Mouse (Mus musculus) liver, embryonic 11.5 days (tissue): ENCODE measurements around the gene Scarb2. TPM values are rescaled to one million over a fixed set of nuclear protein-coding genes. Genes with fewer than 3 reads are reported as not detected.

Experiments
- ATAC-seq: fragments of 200-750 bp; cut with Nextera tagmentation; replicated peaks from 2 replicates; pipeline ENCODE4 v1.8.0; 2017; ENCODE audit warnings: moderate number of reproducible peaks, mild to moderate bottlenecking, moderate TSS enrichment, moderate library complexity; ENCODE audit not compliant: low FRiP score
- DNase-seq: peaks from one replicate; pipeline ENCODE4 v3.0.0-alpha.2; 2017; ENCODE audit warnings: low spot score
- H3K27ac ChIP-seq: fragments of 300-500 bp; sonication (generic); 2 replicates; pipeline ENCODE4 v1.5.1; 2014; ENCODE audit warnings: mild to moderate bottlenecking, low read depth, low read length, control low read depth
- H3K27me3 ChIP-seq: fragments of 300-500 bp; sonication (generic); replicated peaks from 2 replicates; pipeline ENCODE4 v1.6.1; 2014; ENCODE audit warnings: low read length, mixed read lengths; ENCODE audit not compliant: control insufficient read depth, insufficient read depth
- H3K36me3 ChIP-seq: fragments of 300-500 bp; sonication (generic); 2 replicates; pipeline ENCODE4 v1.6.1; 2014; ENCODE audit warnings: mild to moderate bottlenecking, low read length, moderate library complexity, mixed read lengths; ENCODE audit not compliant: control insufficient read depth, insufficient read depth
- H3K4me1 ChIP-seq: fragments of 300-500 bp; sonication (generic); replicated peaks from 2 replicates; pipeline ENCODE4 v1.6.1; 2014; ENCODE audit warnings: low read length, mixed read lengths; ENCODE audit not compliant: control insufficient read depth, insufficient read depth
- H3K4me2 ChIP-seq: fragments of 300-500 bp; sonication (generic); 2 replicates; pipeline ENCODE4 v1.6.1; 2014; ENCODE audit warnings: mild to moderate bottlenecking, control low read depth, moderate library complexity
- H3K4me3 ChIP-seq: fragments of 300-500 bp; sonication (generic); 2 replicates; pipeline ENCODE4 v1.5.1; 2014; ENCODE audit warnings: low read depth, low read length, control low read depth
- H3K9ac ChIP-seq: fragments of 300-500 bp; sonication (generic); 2 replicates; pipeline ENCODE4 v1.6.1; 2014; ENCODE audit warnings: low read depth, low read length, control low read depth
- H3K9me3 ChIP-seq: fragments of 300-500 bp; sonication (generic); 2 replicates; pipeline ENCODE4 v1.6.1; 2016; ENCODE audit warnings: low read length, inconsistent platforms, mixed read lengths; ENCODE audit not compliant: control insufficient read depth
- WGBS: fragments of 180-500 bp; shearing (Covaris S2); extraction: QIAGEN DNeasy Blood & Tissue Kit; methylation state at CpG from one replicate; pipeline ENCODE4 v1.1.7; 2014; 5-methylcytosine and 5-hydroxymethylcytosine counted together
- polyA plus RNA-seq: library from polyadenylated mRNA; unstranded; fragments of >200 nt; fragmentation: Nextera tagmentation; extraction: Ambion mirVana; gene quantifications from 2 replicates; pipeline ENCODE4 v1.2.1, GENCODE M21; 2014

The Scarb2 gene
- polyA plus RNA-seq, 1 experiment from 2014 or later = 7.0 TPM

DNA sequence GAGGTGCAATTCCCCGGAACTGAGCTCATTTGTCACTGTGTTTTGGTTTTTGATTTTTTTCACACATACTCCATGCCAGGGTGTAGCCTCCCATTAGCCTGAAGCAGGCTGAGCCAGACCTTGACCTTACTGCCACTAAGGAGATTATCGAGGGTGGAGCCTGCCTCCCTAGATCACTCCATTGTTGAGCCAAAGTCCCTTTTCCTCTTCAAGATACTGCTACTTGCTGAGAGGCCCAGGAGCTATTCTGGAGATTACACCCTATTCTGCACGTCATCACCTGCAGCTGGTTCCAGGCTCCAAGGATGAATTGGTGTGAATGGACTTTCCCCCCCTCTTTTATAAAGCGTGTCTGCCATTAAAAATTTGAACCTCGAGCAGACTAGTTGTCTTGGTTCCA is 5.4 kb upstream of the Scarb2 start:
- no peak overlapping the region for H3K4me2 ChIP-seq
- H3K4me1 ChIP-seq = no peaks in the 10 kb centered on the region
- H3K27ac ChIP-seq = no peak overlapping the region
- H3K4me3 ChIP-seq = no peak overlapping the region
- H3K27me3 ChIP-seq = no peaks in the 10 kb centered on the region
- H3K36me3 ChIP-seq = no peaks in the 10 kb centered on the region
- 90% methylated on average over 5 of the region's 5 CpGs for WGBS
- no peak overlapping the region for H3K9ac ChIP-seq
- ATAC-seq (no peak), DNase-seq (no peak)
- no peaks in the 10 kb centered on the region for H3K9me3 ChIP-seq

DNA sequence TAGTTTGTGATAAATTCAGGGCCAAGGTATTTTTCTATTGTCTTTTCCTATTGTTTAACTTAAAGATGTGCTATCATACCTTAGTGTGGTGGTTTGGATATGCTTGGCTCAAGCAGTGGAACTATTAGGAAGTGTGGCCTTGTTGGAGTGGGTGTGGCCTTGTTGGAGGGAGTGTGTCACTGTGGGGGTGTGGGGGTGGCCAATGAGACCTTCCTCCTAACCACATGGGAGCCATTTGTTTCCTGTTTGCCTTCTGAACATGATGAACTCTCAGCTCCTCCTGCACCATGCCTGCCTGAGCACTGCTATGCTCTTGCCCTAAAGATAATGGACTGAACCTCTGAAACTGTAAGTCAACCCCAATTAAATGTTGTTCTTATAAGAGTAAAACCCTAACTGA is 4.6 kb upstream of the Scarb2 start:
- H3K4me3 ChIP-seq = no peak overlapping the region
- H3K9me3 ChIP-seq = no peaks in the 10 kb centered on the region
- no peak for ATAC-seq
- DNase-seq = no peak
- no peak overlapping the region for H3K9ac ChIP-seq
- H3K4me1 ChIP-seq = peaks cover 2% of the 10 kb centered on the region
- H3K27me3 ChIP-seq = no peaks in the 10 kb centered on the region
- no peak overlapping the region for H3K27ac ChIP-seq
- H3K4me2 ChIP-seq = no peak overlapping the region
- H3K36me3 ChIP-seq = no peaks in the 10 kb centered on the region

DNA sequence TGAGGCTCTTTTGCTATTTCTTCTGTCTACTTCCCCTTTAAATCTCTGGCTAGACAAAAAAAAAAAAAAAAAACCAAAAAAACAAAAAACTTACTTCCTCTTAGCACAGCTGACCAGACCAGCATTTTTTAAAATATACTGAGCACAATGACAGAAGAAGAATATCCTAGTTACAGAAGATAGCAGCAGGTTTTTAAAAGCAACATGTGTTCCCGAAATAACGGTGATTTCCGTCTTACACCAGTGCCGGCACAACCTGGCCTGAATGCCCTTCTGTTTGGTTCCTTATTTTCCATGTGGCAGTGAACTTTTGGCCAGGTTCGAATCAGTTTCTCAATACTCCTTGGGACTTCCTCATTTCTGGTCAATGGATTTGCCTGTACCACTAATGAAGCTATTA is 2.2 kb upstream of the Scarb2 start:
- Histone ChIP-seq H3K27ac (no peak overlapping the region), H3K4me3 (no peak overlapping the region), H3K4me1 (peaks cover 8% of the 10 kb centered on the region), H3K36me3 (no peaks in the 10 kb centered on the region), H3K9me3 (no peaks in the 10 kb centered on the region), H3K9ac (no peak overlapping the region), H3K27me3 (no peaks in the 10 kb centered on the region), H3K4me2 (no peak overlapping the region)
- ATAC-seq = no peak
- WGBS = 57% methylated on average over 5 of the region's 5 CpGs
- no peak for DNase-seq

DNA sequence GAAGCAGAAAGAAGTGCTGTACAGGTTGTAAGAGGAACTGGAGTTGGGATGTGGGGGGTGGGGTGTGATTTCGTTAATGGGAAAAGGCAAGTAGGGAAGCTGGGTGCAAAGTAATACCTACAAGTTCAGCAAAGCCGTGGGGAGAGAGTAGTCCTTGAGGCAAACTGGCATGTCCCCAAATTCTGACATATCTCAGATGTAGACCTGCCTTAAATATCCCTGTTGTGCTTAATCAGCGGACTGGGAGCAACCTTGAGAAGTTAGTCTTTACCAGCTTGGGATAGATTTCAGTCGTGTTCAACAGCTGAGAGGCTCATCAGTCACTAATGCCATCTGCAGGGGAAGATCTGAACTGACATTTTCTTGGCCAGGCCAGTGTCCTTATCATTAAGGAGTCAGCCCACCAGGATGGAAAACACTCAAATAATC is 318 bp downstream of the Scarb2 start:
- DNase-seq = no peak
- Histone ChIP-seq H3K4me3 (peak overlapping the region; percentile 60), H3K27ac (no peak overlapping the region), H3K9ac (peak overlapping the region; percentile 59), H3K36me3 (no peaks in the 10 kb centered on the region), H3K9me3 (no peaks in the 10 kb centered on the region), H3K27me3 (no peaks in the 10 kb centered on the region), H3K4me1 (peaks cover 11% of the 10 kb centered on the region), H3K4me2 (peak overlapping the region; percentile 87)
- WGBS = 33% methylated on average over 4 of the region's 4 CpGs
- ATAC-seq = no peak; the same call in 1 of the 2 replicates

DNA sequence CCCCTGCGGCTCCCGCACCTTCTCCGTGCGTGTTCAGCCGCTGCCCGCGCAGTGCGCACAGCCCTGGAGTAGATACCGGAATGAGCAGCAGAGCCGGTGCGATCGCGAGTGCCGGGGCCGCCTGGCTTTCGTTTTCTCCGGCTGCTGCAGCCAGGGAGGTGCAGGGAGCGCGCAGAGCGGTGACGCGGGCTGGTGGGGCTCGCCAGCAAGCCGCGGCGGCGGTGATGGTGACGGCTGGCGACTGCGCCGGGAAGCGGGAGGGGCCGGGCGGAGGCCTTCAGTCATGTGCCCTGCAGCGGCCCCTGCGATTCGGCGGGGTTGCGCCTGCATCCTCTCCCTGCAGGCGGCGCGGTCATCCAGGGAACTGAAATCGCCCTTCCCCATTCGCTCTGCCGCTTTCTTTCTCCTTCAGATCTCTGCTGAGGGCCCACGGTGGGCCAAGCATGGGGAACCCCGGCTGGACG is 1.2 kb downstream of the Scarb2 start:
- Histone ChIP-seq H3K4me1 (peaks cover 11% of the 10 kb centered on the region), H3K9ac (peak overlapping the region; percentile 68), H3K36me3 (no peaks in the 10 kb centered on the region), H3K9me3 (no peaks in the 10 kb centered on the region), H3K27me3 (no peaks in the 10 kb centered on the region), H3K4me2 (peak overlapping the region; percentile 87), H3K27ac (peak overlapping the region; percentile 44), H3K4me3 (peak overlapping the region; percentile 60)
- DNase-seq = peak; percentile 89
- ATAC-seq = peak; percentile 94
- 1% methylated on average over 39 of the region's 48 CpGs for WGBS

DNA sequence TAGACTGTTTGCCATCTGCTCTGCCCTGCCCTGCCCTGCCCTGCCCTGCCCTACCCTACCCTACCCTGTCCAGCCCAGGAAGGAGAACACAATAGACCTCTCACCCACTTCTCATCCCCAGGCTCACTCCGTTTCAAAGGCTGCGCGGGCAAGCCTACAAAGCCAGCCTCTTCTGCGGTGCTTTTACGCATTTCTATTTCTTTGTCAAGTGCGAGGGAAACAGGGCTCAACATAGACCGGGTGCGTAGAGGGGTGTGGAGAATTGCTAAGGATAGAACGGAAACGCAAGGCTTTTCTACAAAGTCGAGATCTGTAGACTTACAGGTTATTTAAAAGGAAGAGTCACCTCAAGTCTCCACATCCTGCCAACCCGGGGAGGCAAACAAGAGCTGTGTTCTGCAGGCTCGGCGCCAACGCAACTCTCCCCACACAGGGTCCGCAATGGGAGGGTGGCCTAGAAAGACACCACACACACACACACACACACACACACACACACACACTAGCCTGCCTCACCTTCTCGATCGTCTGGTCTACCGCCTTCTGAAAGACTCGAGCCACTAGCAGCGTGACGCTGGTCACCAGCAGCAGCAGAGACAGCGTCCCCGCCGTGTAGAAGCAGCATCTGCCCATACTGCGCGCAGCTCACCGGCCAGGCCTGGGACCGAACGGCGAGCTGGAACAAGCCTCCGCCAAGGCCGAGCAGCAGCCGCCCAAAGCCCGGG is 1.8 kb downstream of the Scarb2 start:
- ATAC-seq (peak; percentile 74), DNase-seq (no peak)
- Histone ChIP-seq H3K9ac (peak overlapping the region; percentile 68), H3K4me3 (peak overlapping the region; percentile 60), H3K9me3 (no peaks in the 10 kb centered on the region), H3K27ac (peak overlapping the region; percentile 44), H3K36me3 (no peaks in the 10 kb centered on the region), H3K4me2 (peak overlapping the region; percentile 87), H3K27me3 (no peaks in the 10 kb centered on the region), H3K4me1 (peaks cover 11% of the 10 kb centered on the region)
- WGBS = 0% methylated on average over 35 of the region's 35 CpGs

DNA sequence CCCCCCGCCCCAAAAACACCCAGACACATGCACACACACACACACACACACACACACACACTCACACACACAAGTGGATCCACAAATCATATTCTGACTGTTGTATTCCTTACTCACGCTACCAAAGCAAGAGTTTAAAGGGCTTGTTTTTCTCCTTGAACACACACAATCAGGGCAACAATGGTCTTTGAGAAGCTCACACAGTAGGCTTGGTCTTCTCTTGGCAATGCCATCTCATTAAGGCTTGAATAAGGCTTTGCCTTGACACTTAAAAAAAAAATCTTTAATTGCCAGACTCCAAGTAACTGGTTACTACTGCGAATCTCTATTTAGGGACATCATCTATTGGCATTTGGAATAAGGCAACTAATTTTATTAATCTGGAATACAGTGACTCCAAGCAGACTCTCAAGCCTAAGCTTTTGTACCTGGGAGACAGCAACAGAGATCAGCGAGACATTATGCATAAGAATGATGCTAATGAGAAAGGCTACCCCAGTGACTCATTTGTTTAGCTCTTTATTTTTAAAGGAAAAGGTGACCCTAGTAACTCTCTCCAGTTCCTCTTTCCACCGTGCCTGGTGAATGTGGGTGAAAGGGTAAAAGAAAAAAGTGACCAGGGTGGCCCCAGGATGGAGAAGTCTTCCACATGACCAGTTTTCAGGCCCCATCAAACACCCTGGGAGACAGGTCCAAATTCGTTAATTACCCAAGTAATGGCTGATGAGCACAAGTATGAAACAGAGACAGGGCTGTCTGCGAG is 2.6 kb downstream of the Scarb2 start:
- WGBS = 38% methylated on average over 7 of the region's 7 CpGs
- H3K36me3 ChIP-seq = no peaks in the 10 kb centered on the region
- H3K4me3 ChIP-seq = peak overlapping the region; percentile 60
- peak overlapping the region; percentile 87 for H3K4me2 ChIP-seq
- DNase-seq = no peak
- no peaks in the 10 kb centered on the region for H3K9me3 ChIP-seq
- no peaks in the 10 kb centered on the region for H3K27me3 ChIP-seq
- H3K27ac ChIP-seq = no peak overlapping the region
- no peak for ATAC-seq
- peaks cover 17% of the 10 kb centered on the region for H3K4me1 ChIP-seq
- H3K9ac ChIP-seq = peak overlapping the region; percentile 68; the same call in 1 of the 2 replicates

DNA sequence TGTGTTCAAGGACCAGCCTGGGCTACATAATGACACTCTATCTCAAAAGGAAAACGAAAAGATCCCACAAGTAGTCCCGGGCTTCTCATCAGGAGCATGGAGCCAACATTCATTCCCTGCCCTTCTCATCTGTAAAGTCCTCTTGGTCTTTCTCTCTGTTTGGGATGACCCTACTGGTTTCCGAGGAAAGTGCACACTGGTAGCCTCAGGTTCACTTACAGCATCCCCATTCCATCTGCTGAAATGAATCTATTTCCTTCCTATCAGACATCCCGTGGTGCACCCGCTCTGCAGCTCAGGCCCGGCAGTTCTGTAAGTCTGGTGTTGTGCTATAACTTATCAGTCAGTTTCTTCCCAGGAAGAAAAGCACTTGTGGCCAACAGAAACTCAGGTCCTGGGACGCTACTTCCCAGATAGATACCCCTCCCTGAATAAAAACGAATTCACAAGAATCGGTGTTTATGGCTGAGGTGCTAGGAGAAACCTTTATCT is 3.2 kb downstream of the Scarb2 start:
- Histone ChIP-seq H3K4me3 (no peak overlapping the region), H3K9me3 (no peaks in the 10 kb centered on the region), H3K4me2 (peak overlapping the region; percentile 1; the same call in 1 of the 2 replicates), H3K27ac (no peak overlapping the region), H3K27me3 (no peaks in the 10 kb centered on the region), H3K4me1 (peaks cover 19% of the 10 kb centered on the region), H3K9ac (no peak overlapping the region), H3K36me3 (no peaks in the 10 kb centered on the region)
- WGBS = 70% methylated on average over 9 of the region's 9 CpGs
- no peak for ATAC-seq
- DNase-seq = no peak
